Mouse (Mus musculus) urinary bladder, adult 18-20 months (tissue): ENCODE measurements around the gene Mmd.

Experiments used
- DNase-seq, 2 experiments: peaks; one replicate each; pipeline ENCODE4 v3.0.0; 2022; ENCODE audit warnings: low spot score in 2 of 2, mixed read lengths in 2 of 2

Gene Mmd

DNA sequence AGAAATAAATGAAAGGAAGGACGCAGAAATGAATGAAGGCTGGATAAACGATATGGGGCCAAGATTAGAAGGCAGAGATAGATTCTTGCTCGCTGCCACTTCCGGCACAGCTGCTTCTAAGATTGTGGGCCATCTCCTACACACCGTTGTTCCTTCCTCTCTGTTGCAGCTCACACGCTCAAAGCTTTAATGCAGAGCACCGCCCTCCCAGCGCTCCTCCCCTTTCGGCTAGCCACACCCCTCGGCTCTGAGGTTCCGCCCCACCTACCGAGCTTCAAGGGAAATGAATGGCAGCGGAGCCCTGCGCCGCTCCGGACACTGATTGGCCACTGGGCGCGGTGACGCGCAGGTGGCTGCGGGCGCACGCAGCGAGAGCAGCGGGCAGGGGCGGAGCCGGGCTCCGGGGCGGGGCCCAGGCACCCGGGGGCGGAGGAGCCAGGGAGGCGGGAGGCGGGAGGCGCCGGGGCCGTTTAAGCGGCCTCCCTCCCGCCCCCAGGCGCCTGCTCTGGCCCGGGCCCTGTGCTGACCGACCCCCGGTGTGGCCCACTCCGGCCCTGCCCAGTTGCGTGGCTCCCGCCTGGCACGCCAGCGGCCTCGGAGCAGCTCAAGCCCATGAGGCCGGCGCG, at the start of gene Mmd:
Gene Mmd (plus strand): TSS at position 432 of the 626 bp plus-strand sequence.
- peak; percentile 93 to 98 for DNase-seq

DNA sequence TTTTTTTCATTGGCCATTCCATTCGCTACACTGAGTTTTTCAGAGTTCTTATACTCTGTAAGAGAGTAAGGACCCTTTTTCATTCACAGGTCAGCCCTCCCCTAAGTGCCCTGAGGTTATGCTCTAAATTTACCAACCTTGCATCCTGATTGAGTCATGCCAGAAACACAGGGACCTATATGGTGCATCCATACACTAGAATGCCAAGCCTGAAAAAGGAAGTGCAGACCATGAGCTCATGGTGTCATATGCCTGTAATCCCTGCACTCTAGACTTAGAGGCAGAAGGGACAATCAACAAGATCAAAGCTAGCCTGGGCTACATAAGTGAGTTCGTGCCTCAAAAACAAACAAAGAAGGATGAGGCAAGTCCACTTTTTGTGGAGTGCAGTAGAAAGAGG, 48.4 kb upstream of the Mmd start:
- no peak for DNase-seq

DNA sequence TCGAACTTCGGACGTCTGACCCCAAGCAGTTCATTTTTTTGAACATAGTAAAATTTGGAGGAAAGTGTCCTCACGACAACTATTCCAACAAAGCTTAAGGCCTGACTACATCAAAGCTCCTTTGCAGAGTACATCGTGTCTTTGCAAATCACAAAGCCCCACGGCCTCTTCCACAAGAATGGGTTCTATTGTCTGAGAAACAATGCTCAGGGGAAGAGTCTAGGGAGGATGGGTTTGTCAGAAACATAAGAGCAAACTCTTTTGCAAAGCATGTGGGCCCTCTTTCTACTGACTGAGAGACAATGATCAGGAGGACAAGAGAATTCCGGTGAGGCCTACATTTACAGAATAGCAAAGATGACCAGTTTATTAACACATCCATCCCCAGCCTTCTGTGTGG, 35.0 kb upstream of the Mmd start:
- DNase-seq, result no peak

DNA sequence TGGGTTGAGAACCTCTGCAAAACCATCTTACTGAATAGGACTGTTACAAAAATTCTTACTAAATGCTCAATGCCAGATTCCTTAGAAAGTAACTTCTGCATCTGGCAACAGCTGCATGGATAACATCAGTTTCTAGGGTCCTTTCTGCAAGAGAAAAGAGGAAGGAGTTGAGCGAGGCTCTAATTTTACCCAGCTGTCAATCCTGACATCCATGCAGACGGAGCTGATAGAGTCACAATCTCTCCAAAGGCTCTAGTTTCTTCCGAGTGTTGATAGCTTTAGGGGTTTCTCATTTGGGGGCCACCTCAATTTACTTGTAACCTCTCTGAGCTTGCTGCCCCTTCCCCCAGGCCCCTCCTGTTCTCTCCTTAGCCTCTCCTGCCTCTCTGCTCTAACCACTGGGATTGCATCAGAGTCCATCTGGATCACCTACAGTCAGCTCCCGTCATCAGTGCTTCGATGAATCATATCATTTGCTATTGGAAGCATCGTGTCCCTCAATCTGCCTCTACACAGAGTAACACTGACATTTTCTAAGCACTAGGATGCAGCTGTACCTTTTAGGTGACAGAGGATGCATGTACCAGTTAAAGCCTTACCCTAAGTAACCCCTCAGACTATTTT, 29.1 kb upstream of the Mmd start:
- no peak for DNase-seq

DNA sequence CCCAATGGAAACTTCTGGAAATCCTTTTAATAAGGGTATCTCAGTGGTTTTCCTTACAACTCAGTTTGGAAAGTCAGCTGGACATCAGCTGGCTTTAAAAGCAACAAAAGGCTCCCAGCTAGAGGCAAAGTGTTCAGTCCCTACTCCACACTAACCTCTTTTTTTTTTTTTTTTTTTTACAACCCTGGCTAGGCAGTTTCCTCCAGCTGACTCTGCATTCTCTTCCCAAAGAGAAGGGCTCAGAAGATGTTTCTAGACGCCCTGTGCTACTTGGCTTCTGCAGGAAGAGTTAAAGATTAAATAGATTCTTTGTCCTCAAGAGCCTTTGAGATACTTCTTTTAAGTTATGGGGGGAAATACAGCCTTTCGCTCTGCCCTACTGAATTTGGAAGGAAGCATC, 28.5 kb upstream of the Mmd start:
- DNase-seq, result no peak

DNA sequence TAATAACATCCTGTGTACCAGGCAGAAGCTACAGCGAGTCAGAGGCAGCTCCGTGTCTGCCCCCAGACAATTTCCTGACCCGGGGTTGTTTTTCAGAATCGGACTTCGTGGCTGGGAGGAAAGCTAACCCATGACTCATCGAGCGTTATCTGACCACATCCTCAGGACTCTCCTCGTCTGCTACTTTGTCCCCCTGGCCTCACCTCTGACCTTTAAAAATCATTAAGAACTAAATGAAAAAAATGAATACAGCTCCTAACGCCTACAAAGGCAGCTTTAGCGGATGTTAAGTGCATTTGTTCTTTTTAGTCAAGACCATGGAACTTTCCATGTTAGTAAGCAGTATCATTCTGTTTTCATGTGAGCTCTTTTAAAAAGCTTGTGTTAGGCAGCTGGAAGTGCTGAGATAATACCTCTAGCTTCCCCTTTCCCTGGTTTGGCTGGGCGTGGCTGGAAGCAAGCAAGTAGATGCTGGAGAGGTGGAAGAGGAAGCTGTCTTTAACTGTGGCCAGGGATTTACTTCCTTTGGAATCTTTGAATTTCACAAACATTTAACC, 24.3 kb upstream of the Mmd start:
- DNase-seq, result peak in 1 of 2 experiments; percentile 20

DNA sequence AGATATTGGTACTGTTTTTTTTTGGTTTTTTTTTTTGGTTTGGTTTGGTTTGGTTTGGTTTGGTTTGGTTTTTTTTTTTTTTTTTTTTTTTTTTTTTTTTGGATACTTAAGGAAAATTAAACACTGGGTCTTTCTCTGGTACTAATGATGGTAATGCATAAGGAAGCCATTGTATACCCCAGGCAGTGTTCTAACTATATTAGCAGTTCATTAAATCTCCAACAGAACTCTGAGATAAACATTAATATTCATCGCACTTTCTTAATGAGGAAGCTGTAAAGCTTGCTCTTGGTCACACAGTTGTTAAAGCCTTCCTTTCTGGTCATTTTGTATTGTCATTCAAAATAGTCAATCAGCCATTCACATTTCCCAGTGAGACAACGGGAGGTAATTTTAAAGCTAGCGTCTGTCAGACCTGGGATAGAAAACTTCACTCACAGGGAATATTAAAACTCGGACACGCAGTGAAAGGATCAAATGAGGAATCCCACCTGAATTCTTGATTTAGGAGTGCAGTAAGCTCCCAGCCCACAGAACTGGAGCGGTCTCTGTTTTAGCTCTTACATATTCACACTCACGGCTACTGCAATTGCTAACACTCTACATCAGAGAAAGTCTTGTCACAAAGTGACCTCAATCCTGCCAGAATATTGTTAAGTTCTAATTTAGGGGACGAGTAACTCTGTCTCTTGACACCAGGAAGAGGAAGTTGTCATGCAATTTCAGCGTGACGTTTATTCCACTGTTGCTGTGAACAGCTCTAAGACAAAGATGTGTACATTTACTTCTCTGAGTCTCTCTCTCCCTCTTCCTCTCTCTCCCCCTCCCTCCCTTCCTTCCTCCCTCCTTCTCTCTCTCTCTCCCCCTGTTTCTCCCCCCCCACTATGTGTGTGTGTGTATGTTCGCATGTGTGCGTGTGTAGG, 22.0 kb upstream of the Mmd start:
- no peak for DNase-seq

DNA sequence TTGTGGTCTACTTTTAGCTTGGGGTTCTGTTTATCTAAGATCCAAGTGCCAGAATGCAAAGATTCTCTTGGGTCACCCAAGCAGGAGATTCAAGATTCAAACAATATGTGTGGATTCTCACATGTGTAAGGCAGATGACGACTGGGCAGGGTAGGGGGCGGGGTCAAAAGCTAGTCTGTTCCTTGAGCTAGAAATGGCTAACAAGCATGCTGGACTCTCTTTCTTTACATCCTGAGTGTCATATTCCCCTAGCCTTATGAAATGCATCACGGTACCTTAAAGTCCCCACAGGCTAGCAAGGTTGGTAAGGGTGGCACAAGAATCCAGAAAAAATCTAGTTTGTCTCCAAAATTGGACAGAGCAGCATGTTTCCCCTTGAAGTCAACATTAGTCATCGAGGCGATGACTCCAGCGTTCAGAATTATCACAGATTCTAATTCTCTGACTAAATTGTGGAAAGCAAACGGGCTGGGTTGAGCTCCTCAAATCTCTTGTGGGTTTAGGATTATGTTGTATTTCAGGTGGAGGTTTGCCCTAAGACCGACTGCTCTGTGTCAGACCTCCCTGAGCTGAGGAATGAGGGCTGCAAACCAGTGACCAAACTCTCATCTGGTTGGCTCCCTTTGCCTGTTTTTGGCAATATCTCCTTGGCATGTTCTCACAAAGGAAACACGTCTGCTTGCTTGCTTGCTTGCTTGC, 20.9 kb upstream of the Mmd start:
- no peak for DNase-seq

DNA sequence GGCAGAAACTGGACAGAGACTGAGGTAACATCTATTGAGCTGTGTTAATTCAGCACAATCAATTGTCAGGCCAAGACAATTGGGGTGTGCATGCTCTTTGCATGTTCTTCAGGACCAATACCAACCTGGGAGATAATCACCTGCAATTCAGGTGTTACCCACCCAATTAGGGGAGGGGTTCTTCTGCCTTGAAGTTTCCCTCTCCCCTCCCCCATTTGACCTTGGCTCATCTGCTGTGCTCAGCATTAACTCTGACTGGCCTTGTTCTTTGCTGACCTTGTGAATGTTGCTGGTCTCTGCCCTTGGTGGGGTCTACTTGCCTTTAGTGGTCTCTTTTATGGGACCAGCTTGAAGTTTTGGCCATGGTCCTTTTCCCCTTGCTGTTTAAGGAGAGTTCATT, 19.5 kb upstream of the Mmd start:
- DNase-seq, result no peak

DNA sequence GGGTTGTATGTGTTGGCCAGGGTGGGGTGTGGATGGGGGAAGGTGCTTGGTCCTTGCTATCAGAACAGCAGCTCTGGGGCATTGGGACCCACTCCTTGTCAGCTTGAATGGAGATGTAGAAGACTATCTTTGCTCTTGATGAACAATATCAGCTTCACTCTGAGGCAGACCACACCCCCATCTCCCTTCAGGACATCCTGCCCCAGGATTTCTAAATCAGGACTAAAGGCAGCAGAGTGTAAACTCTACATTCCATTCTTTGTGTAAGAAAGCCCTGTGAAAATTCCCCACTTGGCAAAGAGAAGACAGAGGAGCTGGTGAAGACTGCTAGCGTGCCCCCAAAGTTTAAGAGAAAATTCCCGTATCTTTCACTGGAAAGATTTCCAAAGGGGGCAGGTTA, 18.6 kb upstream of the Mmd start:
- DNase-seq, result no peak

DNA sequence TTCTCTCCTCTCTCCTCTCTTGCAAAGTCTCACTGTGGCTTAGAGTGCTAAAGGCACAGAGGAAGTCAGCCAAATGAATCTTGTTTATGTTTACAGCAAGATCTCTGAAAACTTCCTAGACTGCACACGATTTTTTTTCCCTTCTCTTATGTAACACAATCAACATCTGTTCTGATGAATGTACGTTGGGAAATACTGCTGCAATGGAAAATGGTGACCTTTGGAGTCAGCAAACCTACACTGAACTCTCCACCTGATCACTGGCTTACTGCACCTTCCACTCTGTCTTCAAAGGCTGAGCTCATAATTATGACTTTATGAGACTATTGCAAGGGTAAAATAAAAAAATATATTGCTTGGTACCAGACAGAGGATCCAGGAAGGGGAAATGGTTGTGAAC, 17.6 kb upstream of the Mmd start:
- DNase-seq, result no peak

DNA sequence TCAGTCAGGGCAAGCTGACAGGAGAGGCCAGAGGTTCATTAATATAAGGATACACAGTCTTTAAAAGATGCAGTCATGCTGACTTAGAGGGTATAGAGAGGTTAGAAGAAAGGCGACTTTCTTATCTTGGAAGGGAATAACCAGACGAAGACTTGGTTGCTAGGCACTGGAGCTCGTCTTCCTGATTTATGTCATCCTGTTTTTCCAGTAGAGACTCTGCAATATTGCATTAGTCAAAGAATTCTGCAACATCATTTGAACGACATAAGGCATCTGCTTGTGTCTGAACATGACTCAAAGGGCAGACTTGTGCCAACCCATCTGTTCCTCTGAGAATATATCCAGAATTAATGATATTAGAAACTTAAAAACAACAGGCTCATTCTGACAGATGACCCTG, 16.6 kb upstream of the Mmd start:
- no peak for DNase-seq

DNA sequence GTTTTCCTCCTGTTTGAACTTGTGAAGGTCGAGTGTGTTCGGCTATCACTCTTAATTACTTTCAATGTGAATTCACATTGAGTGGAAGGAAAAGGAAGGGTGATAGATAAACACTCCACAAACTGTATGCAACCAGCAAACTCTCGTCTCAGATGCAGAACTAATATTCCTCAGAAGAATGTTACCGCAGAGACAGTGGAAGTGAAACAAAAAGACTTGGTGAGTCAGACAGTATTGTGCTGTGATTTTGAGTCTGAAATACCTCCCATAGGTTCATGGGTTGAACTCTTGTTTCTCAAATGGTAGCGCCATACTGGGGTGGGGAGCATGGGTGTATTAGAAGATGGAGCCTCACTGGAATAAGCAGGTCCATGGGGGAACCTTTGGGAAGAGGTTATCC, 14.0 kb upstream of the Mmd start:
- no peak for DNase-seq

DNA sequence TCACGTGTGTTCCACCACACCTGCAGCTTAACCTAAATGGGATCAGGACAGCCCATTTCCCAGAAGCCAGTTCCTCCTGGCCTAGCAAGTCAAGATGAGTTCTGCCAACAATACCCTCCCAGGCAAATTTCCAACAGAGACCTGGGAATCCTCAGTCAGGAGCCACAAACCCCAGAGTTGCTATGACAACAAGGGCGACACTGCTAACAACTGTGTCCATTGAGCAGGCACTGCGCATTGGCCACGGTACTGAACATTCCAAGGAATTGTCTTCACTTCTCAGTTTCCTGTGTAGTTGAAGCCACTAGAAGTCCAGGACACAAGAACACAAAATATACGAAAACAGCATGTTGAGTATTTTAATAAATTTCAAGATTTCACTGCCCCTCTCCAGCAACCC, 11.6 kb upstream of the Mmd start:
- DNase-seq, result no peak

DNA sequence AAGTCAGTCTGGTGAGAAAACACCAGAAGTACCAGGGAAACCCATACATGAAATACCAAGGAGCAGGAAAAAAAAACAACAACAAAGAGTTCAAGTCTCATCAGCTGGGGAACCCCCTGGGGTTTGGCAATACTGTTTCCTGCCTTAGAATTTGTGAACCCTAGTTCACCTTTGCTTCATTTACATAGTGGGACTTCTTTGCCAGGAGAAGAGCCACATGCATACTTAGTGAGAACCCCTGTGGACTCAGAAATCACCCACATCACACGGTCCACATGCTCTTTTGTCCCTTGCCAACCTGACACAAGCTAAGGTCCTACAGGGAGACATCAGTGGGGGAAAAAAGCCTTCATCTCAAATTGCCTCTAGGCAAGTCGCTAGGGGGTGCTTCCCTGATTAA, 10.6 kb upstream of the Mmd start:
- DNase-seq, result no peak

DNA sequence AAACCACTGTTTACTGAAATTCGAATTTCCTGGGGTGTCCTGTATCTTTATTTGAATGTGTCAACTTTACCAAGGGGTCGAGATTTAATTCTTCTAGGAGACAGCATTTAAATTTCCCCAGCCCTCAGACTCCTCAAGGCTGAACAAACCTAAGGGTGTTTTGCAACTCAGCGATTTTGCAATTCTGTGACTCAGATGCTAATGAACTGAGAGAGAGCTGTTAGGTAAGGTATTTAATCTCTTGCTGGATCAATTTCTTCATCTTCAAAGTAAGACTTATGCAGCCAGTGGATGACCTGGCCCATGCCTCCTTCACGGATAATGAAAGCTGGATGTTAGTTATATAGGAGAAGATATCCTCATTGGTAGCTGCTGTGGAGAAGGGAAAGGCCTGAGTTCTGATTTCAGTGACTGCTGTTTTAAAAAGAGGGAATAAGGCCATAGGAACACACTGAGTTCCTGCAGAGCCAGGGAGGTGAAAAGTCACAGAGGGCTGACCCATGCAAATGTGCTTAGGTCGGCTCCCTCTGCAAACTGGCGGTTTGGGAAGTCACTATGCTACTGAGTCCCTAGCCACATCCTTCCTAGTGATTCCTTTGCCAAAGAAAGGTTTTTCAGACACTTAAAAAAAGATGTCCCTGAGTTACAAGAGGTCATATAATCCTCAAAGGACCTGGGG, 8.5 kb upstream of the Mmd start:
- peak in 1 of 2 experiments; percentile 34 for DNase-seq

DNA sequence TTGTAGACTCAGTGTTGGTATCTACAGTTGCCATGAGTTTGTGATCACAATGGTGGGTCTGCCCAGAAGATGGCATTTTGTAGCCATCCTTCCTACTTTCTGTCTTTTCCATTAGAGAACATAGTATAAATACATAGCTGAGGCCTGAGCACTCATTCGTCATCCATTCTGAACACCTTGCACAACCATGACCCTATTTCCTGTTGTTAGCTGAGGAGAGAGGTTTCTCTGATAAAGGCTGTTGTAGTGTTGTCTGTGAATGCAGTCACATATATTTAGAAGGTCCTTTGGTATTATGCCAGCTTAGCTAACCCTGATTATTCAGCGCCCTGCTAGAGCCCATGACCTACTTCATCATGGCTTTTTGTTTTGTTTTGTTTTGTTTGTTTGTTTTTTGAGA, 7.4 kb upstream of the Mmd start:
- DNase-seq, result no peak

DNA sequence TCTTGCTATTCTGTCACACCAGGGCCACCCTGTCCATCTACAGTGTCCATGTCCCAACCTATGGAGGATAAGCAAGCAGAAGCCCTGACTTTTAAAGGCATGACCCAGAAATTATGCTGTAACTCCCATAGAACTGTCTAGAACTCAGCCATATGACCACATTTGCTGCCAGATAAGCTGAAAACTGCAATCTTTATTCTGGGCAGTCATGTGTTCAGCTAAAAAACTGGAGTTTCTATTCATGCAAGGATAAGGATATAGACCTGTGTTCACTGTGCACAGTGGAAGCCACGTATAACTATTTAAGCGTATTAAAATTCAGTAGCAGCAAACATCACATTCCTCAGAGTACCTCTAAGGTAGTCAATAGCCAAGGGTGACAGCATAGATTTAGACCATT, 6.0 kb upstream of the Mmd start:
- DNase-seq, result no peak

DNA sequence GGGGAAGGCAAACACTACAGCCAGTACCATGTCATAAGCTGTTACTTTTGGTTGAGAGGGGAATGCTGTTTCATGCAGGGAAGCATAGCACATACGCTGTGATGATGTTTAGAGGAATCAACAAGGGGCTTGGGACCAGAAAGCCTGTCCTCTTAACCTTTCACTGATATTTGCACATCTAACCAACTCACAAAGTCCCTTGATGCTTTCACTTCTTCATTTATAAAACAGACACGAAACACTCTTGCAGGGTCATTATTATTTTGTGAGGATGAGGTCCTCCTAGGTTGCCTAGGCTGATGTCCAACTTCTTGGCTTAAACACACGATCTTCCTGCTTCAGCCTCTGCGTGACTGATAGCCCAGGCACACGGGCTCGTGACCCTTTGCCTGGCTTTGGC, 3.6 kb upstream of the Mmd start:
- DNase-seq, result no peak

DNA sequence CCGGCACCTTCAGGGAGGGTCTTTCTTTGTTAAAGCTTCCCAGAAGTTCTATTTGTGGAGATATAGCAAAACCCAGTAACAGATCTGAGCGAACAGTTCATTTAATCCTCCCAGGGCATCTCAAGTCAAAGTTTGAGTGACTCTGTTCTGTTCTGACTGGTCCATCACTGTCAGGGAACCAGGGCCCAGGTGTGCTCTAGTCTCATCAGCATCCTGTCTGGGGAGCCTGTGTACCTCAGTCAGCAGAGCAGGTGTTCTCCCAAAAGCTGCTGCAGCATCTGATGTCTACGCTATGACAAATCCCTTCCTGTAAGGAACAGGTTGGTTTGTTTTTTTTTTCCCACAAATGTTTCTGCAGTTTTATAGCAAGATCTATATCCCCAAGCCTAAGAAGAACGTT, 2.6 kb upstream of the Mmd start:
- no peak for DNase-seq

DNA sequence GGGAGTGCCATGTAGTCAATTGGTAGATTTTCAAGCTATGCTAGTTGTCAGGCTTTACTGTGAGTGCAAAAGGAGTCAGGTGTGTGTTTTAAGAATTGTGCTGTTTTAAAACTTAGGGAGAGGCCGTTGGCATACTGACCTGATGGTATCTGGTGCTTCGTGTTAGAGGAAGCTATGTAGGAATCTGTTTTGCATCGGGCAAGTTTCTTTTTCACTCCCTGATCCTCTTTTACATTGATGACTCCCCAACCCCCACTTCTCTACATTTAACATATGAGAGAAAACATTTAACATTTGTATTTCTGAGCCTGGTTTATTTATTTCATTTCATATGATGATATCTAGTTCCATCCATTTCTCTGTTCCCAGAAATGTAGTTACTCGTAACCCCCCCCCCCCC, 1.5 kb upstream of the Mmd start:
- DNase-seq, result no peak
